Mouse (Mus musculus) myocyte (in vitro differentiated cells): ENCODE measurements around the gene Samd8. TPM values are rescaled to one million over a fixed set of nuclear protein-coding genes. Genes with fewer than 3 reads are reported as not detected.

Source experiments
- H3K27me3 ChIP-seq: one replicate; pipeline ENCODE4 v1.6.1; 2011; ENCODE audit not compliant: control insufficient read depth, insufficient read depth, insufficient read length
- H3K36me3 ChIP-seq: one replicate; pipeline ENCODE4 v1.6.1; 2011; ENCODE audit not compliant: control insufficient read depth, insufficient read depth
- H3K4me2 ChIP-seq: one replicate; pipeline ENCODE4 v1.6.1; 2011; ENCODE audit warnings: low read depth, control low read depth
- H3K4me3 ChIP-seq: one replicate; pipeline ENCODE4 v1.5.1; 2011; ENCODE audit warnings: mild to moderate bottlenecking, control low read depth, moderate library complexity
- H3K79me2 ChIP-seq: one replicate; pipeline ENCODE4 v1.6.1; 2011; ENCODE audit not compliant: control insufficient read depth, insufficient read depth
- H3ac ChIP-seq: one replicate; pipeline ENCODE4 v1.6.1; 2011; ENCODE audit not compliant: control insufficient read depth, insufficient read length
- CEBPB ChIP-seq: IDR thresholded peaks from 2 replicates; pipeline ENCODE4 v1.6.1; 2011; ENCODE audit warnings: mild to moderate bottlenecking, moderate library complexity; ENCODE audit not compliant: poor library complexity, insufficient read depth, severe bottlenecking
- E2F4 ChIP-seq: IDR thresholded peaks from one replicate; pipeline ENCODE4 v1.6.1; 2011; ENCODE audit warnings: mild to moderate bottlenecking, control low read depth, moderate library complexity; ENCODE audit not compliant: insufficient read depth
- MAX ChIP-seq: IDR thresholded peaks from one replicate; pipeline ENCODE4 v1.6.1; 2011; ENCODE audit warnings: low read depth, mild to moderate bottlenecking, control low read depth
- MYOD1 ChIP-seq, 3 experiments: IDR thresholded peaks; one replicate each; pipeline ENCODE4 v1.6.1; 2011; ENCODE audit warnings: control low read depth in 2 of 3, low read depth in 2 of 3, mild to moderate bottlenecking in 2 of 3, moderate library complexity in 1 of 3; ENCODE audit not compliant: insufficient read length in 2 of 3, control insufficient read depth in 1 of 3
- MYOG ChIP-seq, 3 experiments: IDR thresholded peaks; one replicate each; pipeline ENCODE4 v1.6.1; 2011; ENCODE audit warnings: control low read depth in 2 of 3, low read depth in 2 of 3, mild to moderate bottlenecking in 2 of 3; ENCODE audit not compliant: insufficient read length in 2 of 3, control insufficient read depth in 1 of 3, insufficient read depth in 1 of 3
- POLR2A ChIP-seq: IDR thresholded peaks from one replicate; pipeline ENCODE4 v1.6.1; 2011; ENCODE audit warnings: low read depth, mild to moderate bottlenecking, control low read depth, moderate library complexity; ENCODE audit not compliant: insufficient read length
- POLR2AphosphoS2 ChIP-seq: IDR thresholded peaks from one replicate; pipeline ENCODE4 v1.6.1; 2011; ENCODE audit warnings: low read depth, control low read depth; ENCODE audit not compliant: insufficient read length
- REST ChIP-seq: IDR thresholded peaks from one replicate; pipeline ENCODE4 v1.6.1; 2011; ENCODE audit warnings: mild to moderate bottlenecking, control low read depth, moderate library complexity; ENCODE audit not compliant: insufficient read depth, insufficient read length
- SRF ChIP-seq: IDR thresholded peaks from one replicate; pipeline ENCODE4 v1.6.1; 2011; ENCODE audit warnings: low read depth; ENCODE audit not compliant: control insufficient read depth, insufficient read length
- TCF12 ChIP-seq: IDR thresholded peaks from one replicate; pipeline ENCODE4 v1.6.1; 2011; ENCODE audit warnings: mild to moderate bottlenecking, control low read depth; ENCODE audit not compliant: poor library complexity, insufficient read depth, severe bottlenecking
- TCF3 ChIP-seq: IDR thresholded peaks from one replicate; pipeline ENCODE4 v1.6.1; 2011; ENCODE audit warnings: low read depth, control low read depth; ENCODE audit not compliant: insufficient read length
- USF1 ChIP-seq: IDR thresholded peaks from one replicate; pipeline ENCODE4 v1.6.1; 2011; ENCODE audit warnings: low read depth, mild to moderate bottlenecking, control low read depth, moderate library complexity
- polyA plus RNA-seq: library from polyadenylated mRNA; unstranded; fragments of >200 nt; fragmentation: generic; extraction: Trizol; gene quantifications from one replicate; pipeline ENCODE4 v1.2.1, GENCODE M21; 2012; ENCODE audit warnings: missing spikeins

Gene Samd8
- polyA plus RNA-seq, 1 experiment, result 27.8 TPM

- TF ChIP-seq E2F4 (no peak), MAX (no peak), TCF3 (no peak), TCF12 (no peak), REST (no peak)
- no peaks in the 10 kb centered on the region for H3K79me2 ChIP-seq
- no peaks in the 10 kb centered on the region for H3K27me3 ChIP-seq
- H3ac ChIP-seq, result no peak overlapping the region
- peak overlapping the region; percentile 36 for H3K4me2 ChIP-seq
- no peak overlapping the region for H3K4me3 ChIP-seq
- H3K36me3 ChIP-seq, result no peaks in the 10 kb centered on the region
Measured at GRCm38 (mm10) chr14:21706759-21707571, 43.4 kb upstream of the Samd8 start.

DNA sequence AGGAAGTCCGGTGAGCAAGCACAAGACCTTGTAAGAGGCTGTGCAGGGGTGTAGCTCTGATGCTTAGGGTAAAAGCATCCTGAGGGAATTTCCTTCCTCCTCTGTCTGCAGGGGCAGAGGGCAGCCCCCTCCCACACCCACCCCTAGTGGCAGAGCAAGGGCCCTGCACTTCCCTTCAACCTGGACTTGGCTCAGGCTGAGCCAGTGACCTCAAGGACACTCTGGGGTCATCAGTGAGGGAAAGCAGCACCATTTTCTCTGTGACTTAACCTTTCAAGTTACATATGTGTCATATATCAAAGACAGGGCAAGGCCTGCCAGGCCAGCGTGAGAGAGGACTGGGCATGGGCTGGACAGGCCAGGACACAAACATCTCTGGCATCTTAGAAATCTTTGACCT is 40.8 kb upstream of the Samd8 start:
- H3K4me2 ChIP-seq, result no peak overlapping the region
- TF ChIP-seq MYOG (IDR thresholded peaks at IDR 0.05; ENCODE audit: control insufficient read depth in 1 of 3, insufficient read depth in 1 of 3, insufficient read length in 2 of 3, low read depth in 2 of 3) (no peak), MAX (no peak)
- no peaks in the 10 kb centered on the region for H3K36me3 ChIP-seq
- H3K4me3 ChIP-seq, result no peak overlapping the region
- H3K79me2 ChIP-seq, result no peaks in the 10 kb centered on the region
- no peaks in the 10 kb centered on the region for H3K27me3 ChIP-seq
- no peak overlapping the region for H3ac ChIP-seq

- H3ac ChIP-seq, result no peak overlapping the region
- no peak overlapping the region for H3K4me3 ChIP-seq
- H3K79me2 ChIP-seq, result no peaks in the 10 kb centered on the region
- no peak overlapping the region for H3K4me2 ChIP-seq
- H3K27me3 ChIP-seq, result no peaks in the 10 kb centered on the region
- TF ChIP-seq POLR2AphosphoS2 (no peak), SRF (no peak), MYOD1 (IDR thresholded peaks at IDR 0.05; ENCODE audit: control insufficient read depth in 1 of 3, insufficient read length in 2 of 3, low read depth in 2 of 3) (no peak), TCF3 (no peak), REST (no peak), TCF12 (no peak), MAX (no peak), CEBPB (no peak), E2F4 (no peak), POLR2A (no peak), USF1 (no peak)
- no peaks in the 10 kb centered on the region for H3K36me3 ChIP-seq
Measured at GRCm38 (mm10) chr14:21711231-21711630, 39.1 kb upstream of the Samd8 start.

DNA sequence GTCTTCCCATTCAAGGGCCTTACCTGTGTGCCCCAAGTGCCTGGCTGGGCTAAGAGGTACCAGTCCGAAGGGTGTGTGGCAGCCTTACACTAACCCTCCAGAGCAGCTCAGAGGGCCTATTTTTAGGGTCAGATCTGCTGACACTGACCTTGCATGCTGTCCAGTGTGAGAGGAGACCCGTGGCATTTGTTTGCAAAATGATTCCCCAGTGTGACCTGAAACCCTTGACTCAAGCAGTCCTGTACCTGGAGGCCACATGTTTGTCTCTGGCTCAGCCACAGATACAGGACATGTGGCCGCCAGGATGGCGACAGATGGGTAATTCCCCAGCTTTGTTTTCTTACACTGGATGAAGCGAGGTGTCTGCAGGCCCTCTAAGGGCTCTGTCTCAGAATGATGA is 35.8 kb upstream of the Samd8 start, which contains the start of gene Dupd1:
Gene Dupd1, minus strand, starts transcription at position 91 of the 400 bp plus-strand sequence.
- Histone ChIP-seq H3K79me2 (no peaks in the 10 kb centered on the region), H3K4me2 (no peak within 1 kb of the TSS), H3ac (no peak within 1 kb of the TSS), H3K4me3 (no peak within 1 kb of the TSS), H3K27me3 (no peaks in the 10 kb centered on the region), H3K36me3 (no peaks in the 10 kb centered on the region)
- TF ChIP-seq POLR2AphosphoS2 (no peak), SRF (no peak), POLR2A (no peak), CEBPB (no peak), E2F4 (no peak), TCF3 (no peak), MYOG (IDR thresholded peaks at IDR 0.05; ENCODE audit: control insufficient read depth in 1 of 3, insufficient read depth in 1 of 3, insufficient read length in 2 of 3, low read depth in 2 of 3) (no peak)

DNA sequence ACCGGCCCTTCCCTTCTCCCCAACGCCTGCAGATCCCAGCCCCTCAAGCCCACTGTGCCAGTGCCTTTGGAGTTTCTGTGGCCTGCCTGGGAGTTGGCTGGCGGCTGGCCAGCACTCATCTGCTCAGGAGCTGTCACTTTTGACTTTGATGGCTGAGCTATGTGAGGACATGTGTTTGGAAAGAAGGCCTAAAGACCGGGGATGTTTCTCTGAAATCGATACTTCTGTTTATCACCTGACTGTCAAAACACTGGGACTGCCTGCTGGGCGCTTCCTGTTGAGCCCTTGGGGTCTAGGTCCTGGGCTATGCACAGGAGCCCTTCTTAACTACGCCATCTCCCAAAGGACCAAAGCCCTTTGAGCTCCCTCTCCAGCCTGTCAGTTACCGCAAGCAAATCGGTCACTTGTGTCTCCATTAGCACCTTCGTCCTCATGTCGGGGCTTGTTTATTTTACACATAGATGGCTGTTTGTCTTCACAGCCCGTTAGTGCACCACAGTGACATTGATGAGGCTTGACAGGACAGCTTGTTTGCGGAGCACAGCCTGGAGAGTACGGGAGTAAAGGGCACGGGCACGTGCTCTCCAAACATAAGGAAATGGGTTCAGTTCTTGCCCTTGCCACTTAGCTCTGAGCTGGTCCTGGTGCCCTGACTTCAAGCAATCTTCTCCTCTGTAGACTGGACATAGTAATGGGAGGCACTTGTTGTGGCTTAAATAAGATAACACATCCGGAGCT is 30.5 kb upstream of the Samd8 start:
- no peaks in the 10 kb centered on the region for H3K79me2 ChIP-seq
- no peak for TF ChIP-seq CEBPB
- no peak for TF ChIP-seq MYOD1 (IDR thresholded peaks at IDR 0.05; ENCODE audit: control insufficient read depth in 1 of 3, insufficient read length in 2 of 3, low read depth in 2 of 3)
- TF ChIP-seq E2F4, result no peak
- no peak for TF ChIP-seq USF1
- no peak for TF ChIP-seq MAX
- TF ChIP-seq REST, result no peak
- no peak for TF ChIP-seq SRF
- TF ChIP-seq TCF3, result no peak
- TF ChIP-seq TCF12, result no peak
- TF ChIP-seq POLR2AphosphoS2, result no peak
- TF ChIP-seq POLR2A, result no peak
- TF ChIP-seq MYOG (IDR thresholded peaks at IDR 0.05; ENCODE audit: control insufficient read depth in 1 of 3, insufficient read depth in 1 of 3, insufficient read length in 2 of 3, low read depth in 2 of 3), result no peak
- H3K36me3 ChIP-seq, result no peaks in the 10 kb centered on the region
- H3K4me3 ChIP-seq, result no peak overlapping the region
- no peak overlapping the region for H3ac ChIP-seq
- H3K4me2 ChIP-seq, result no peak overlapping the region
- H3K27me3 ChIP-seq, result no peaks in the 10 kb centered on the region
